Mouse (Mus musculus) small intestine, adult 2 months (tissue): ENCODE data around the gene Fgd3.

ENCODE experiments used
- CTCF ChIP-seq: fragments of 200-500 bp; IDR thresholded peaks from 2 replicates; pipeline ENCODE4 v1.5.1; 2012; ENCODE audit warnings: low read depth, mild to moderate bottlenecking, control low read depth, inconsistent platforms, low read length, moderate library complexity, mixed read lengths; ENCODE audit not compliant: insufficient replicate concordance, insufficient read length; ENCODE audit errors: extremely low read depth
- POLR2A ChIP-seq: fragments of 200-500 bp; IDR thresholded peaks from 2 replicates; pipeline ENCODE4 v1.6.1; 2012; ENCODE audit warnings: low read depth, mild to moderate bottlenecking, control low read depth, inconsistent platforms, low read length, moderate library complexity

GRCm38 (mm10) chr13:49369404-49369803 is 49.3 kb upstream of the Fgd3 start:
- no peak for TF ChIP-seq CTCF
- no peak for TF ChIP-seq POLR2A
